ENCODE assay signal across 11 mouse cellular contexts in the genomic region with DNA sequence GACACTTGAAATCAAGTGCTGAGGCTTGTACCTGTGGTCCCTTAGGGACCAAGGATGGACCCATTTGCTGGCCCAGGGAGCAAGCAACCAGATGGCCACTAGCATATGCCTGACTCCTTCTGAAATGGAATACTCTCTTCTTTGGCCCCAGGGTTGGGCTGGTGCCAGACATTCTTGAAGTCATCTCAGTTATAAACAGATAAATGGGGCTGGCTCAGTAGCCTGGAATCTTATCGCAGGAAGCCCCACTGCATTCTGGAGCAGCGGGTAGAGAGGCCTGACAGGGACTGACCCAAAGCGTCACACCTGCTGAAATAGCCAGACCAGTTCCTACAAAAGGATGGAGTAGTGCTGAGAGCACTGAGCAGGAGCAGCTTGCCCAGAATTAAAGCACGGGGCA. TPM values are rescaled to one million over a fixed set of nuclear protein-coding genes. Genes with fewer than 3 reads are reported as not detected.
A peak's percentile ranks its signal among the peaks of the same experiment; 100 is the strongest.
DNase-seq lines count a peak whose midpoint lies in the region; ATAC-seq lines count a peak whose summit lies in the region.
"Had no signal": no experiment of that assay in that cellular context is flagged by ENCODE, and none has a peak within 500 bp of the region (broad histone marks: within the 10 kb centered on the region; RNA-seq: fewer than 3 reads in every experiment).

No protein-coding gene starts in this region.

- H3K4me2 ChIP-seq in kidney, embryonic 15.5 days, result no peak overlapping the region
- H3K4me2 ChIP-seq: stomach, embryonic 15.5 days had no signal

- no peak overlapping the region for H3K27ac ChIP-seq in kidney, embryonic 15.5 days
- H3K27ac ChIP-seq: stomach, embryonic 15.5 days had no signal

- H3K9me3 ChIP-seq in kidney, embryonic 15.5 days (replicated peaks), result no peaks in the 10 kb centered on the region
- H3K9me3 ChIP-seq: stomach, embryonic 15.5 days had no signal

- 84% methylated on average over 4 of the region's 4 CpGs for WGBS in kidney, embryonic 15.5 days

- H3K4me3 ChIP-seq in kidney, embryonic 15.5 days (replicated peaks), result no peak overlapping the region
- H3K4me3 ChIP-seq: erythroblast, embryonic 14.5 days; stomach, embryonic 15.5 days had no signal

- H3K27me3 ChIP-seq in kidney, embryonic 15.5 days, result no peaks in the 10 kb centered on the region
- H3K27me3 ChIP-seq: stomach, embryonic 15.5 days had no signal

- DNase-seq in adrenal gland, postnatal 10 days, result peak; percentile 19
- no peak for DNase-seq in adrenal gland, adult 8-10 months
- peak; percentile 31 for DNase-seq in kidney, adult 11 months
- DNase-seq in cerebellum, adult 9-11 months, result peak; percentile 85
- peak; percentile 45 to 57 for DNase-seq in kidney, postnatal 4 days
- DNase-seq in spleen, postnatal 14 days (ENCODE audit: low spot score in 2 of 2), result no peak
- no peak for DNase-seq in layer of hippocampus, postnatal 14 days (ENCODE audit: low spot score in 2 of 2)
- DNase-seq: retina, postnatal 1 day had no signal

- no peak for ATAC-seq in kidney, embryonic 15.5 days (replicated peaks; ENCODE audit: low FRiP score)

- H3K4me1 ChIP-seq in kidney, embryonic 15.5 days, result no peaks in the 10 kb centered on the region
- H3K4me1 ChIP-seq: stomach, embryonic 15.5 days had no signal

- peaks cover 53% of the 10 kb centered on the region for H3K36me3 ChIP-seq in kidney, embryonic 15.5 days

- no peak overlapping the region for H3K9ac ChIP-seq in kidney, embryonic 15.5 days
- H3K9ac ChIP-seq: stomach, embryonic 15.5 days had no signal

RNA-seq across cellular contexts. Expression of a gene that starts 10.2 kb away (rescaled TPM):
- total RNA-seq in adrenal gland, postnatal 10 days (2021), result 10 to 100 TPM; 21.2 to 24.5 TPM
- total RNA-seq in adrenal gland, adult 8-10 months (2022), result 10 to 100 TPM; 22.8 to 27.8 (median 26.7) TPM
- polyA plus RNA-seq in kidney, embryonic 15.5 days (2015; fragmentation: Nextera tagmentation; extraction: Ambion mirVana), result 28.4 and 29.5 TPM in 2 replicates
- 10 to 100 TPM; 17.1 to 17.7 TPM for total RNA-seq in layer of hippocampus, postnatal 14 days (2021)

Comparison
In these comparisons a context has a peak if more than half of its experiments do, and no peak if none do; other contexts are left out.
1. DNase-seq: peak in adrenal gland, postnatal 10 days (single experiment), kidney, adult 11 months (single experiment), cerebellum, adult 9-11 months (single experiment) and kidney, postnatal 4 days (2 of 2); none in adrenal gland, adult 8-10 months (single experiment), spleen, postnatal 14 days (0 of 2) and layer of hippocampus, postnatal 14 days (0 of 2).